Mouse (Mus musculus) forebrain, embryonic 11.5 days (tissue): ENCODE results near the gene Sucla2. TPM values are rescaled to one million over a fixed set of nuclear protein-coding genes. Genes with fewer than 3 reads are reported as not detected.
"Not testable (repeated sequence)": the region's sequence is repeated elsewhere in the genome, so short reads cannot be mapped to it uniquely, and the experiment has no call there.

Source experiments
- ATAC-seq: fragments of 200-750 bp; cut with Nextera tagmentation; replicated peaks from 2 replicates; pipeline ENCODE4 v1.8.0; 2017; ENCODE audit warnings: moderate TSS enrichment; ENCODE audit not compliant: low FRiP score
- DNase-seq: peaks from one replicate; pipeline ENCODE4 v3.0.0-alpha.2; 2017; ENCODE audit warnings: low spot score
- H3K27ac ChIP-seq: fragments of 300-500 bp; sonication (generic); 2 replicates; pipeline ENCODE4 v1.5.1; 2014; ENCODE audit warnings: low read depth, low read length
- H3K27me3 ChIP-seq: fragments of 300-500 bp; sonication (generic); 2 replicates; pipeline ENCODE4 v1.6.1; 2014; ENCODE audit warnings: mild to moderate bottlenecking, low read length, mixed read lengths; ENCODE audit not compliant: control insufficient read depth, insufficient read depth
- H3K36me3 ChIP-seq: fragments of 300-500 bp; sonication (generic); 2 replicates; pipeline ENCODE4 v1.6.1; 2014; ENCODE audit warnings: mild to moderate bottlenecking, low read length, moderate library complexity, mixed read lengths; ENCODE audit not compliant: control insufficient read depth, insufficient read depth
- H3K4me1 ChIP-seq: fragments of 300-500 bp; sonication (generic); replicated peaks from 2 replicates; pipeline ENCODE4 v1.6.1; 2014; ENCODE audit warnings: low read length, mixed read lengths; ENCODE audit not compliant: control insufficient read depth, insufficient read depth
- H3K4me2 ChIP-seq: fragments of 300-500 bp; sonication (generic); 2 replicates; pipeline ENCODE4 v1.6.1; 2014; ENCODE audit warnings: low read depth, mild to moderate bottlenecking, low read length, moderate library complexity, mixed read lengths; ENCODE audit not compliant: severe bottlenecking
- H3K4me3 ChIP-seq: fragments of 300-500 bp; sonication (generic); 2 replicates; pipeline ENCODE4 v1.5.1; 2014; ENCODE audit warnings: low read depth, low read length
- H3K9ac ChIP-seq: fragments of 300-500 bp; sonication (generic); 2 replicates; pipeline ENCODE4 v1.6.1; 2014; ENCODE audit warnings: low read length
- H3K9me3 ChIP-seq: fragments of 300-500 bp; sonication (generic); 2 replicates; pipeline ENCODE4 v1.6.1; 2016; ENCODE audit warnings: low read length, mixed read lengths; ENCODE audit not compliant: control insufficient read depth
- WGBS: fragments of 180-500 bp; shearing (Covaris S2); extraction: QIAGEN DNeasy Blood & Tissue Kit; methylation state at CpG from one replicate; pipeline ENCODE4 v1.1.7; 2014; 5-methylcytosine and 5-hydroxymethylcytosine counted together
- polyA plus RNA-seq: library from polyadenylated mRNA; unstranded; fragments of >200 nt; fragmentation: Nextera tagmentation; extraction: Ambion mirVana; gene quantifications from 2 replicates; pipeline ENCODE4 v1.2.1, GENCODE M21; 2014

Gene Sucla2
- polyA plus RNA-seq, 1 experiment from 2014 or later, result 115 TPM

GRCm38 (mm10) chr14:73614961-73615360 lies 89.8 kb downstream of the Sucla2 start:
- H3K27ac ChIP-seq, H3K9ac ChIP-seq, H3K36me3 ChIP-seq, H3K4me3 ChIP-seq, ATAC-seq, H3K27me3 ChIP-seq, DNase-seq, H3K4me2 ChIP-seq, H3K9me3 ChIP-seq, H3K4me1 ChIP-seq: not testable (repeated sequence)
- 79% methylated on average over 1 of the region's 1 CpGs for WGBS

- ATAC-seq, result no peak
- Histone ChIP-seq H3K4me1 (no peaks in the 10 kb centered on the region), H3K27ac (no peak overlapping the region), H3K9ac (no peak overlapping the region), H3K9me3 (no peaks in the 10 kb centered on the region), H3K27me3 (no peaks in the 10 kb centered on the region), H3K4me2 (no peak overlapping the region), H3K36me3 (no peaks in the 10 kb centered on the region), H3K4me3 (no peak overlapping the region)
- DNase-seq, result no peak
- WGBS, result 81% methylated on average over 3 of the region's 3 CpGs
Measured at GRCm38 (mm10) chr14:73620880-73621279, 95.8 kb downstream of the Sucla2 start.

- Histone ChIP-seq H3K27ac (no peak overlapping the region), H3K36me3 (no peaks in the 10 kb centered on the region), H3K27me3 (no peaks in the 10 kb centered on the region), H3K4me2 (no peak overlapping the region), H3K9ac (no peak overlapping the region), H3K4me3 (no peak overlapping the region), H3K9me3 (no peaks in the 10 kb centered on the region), H3K4me1 (no peaks in the 10 kb centered on the region)
- DNase-seq (no peak), ATAC-seq (no peak)
- WGBS, result 97% methylated on average over 1 of the region's 1 CpGs
Measured at GRCm38 (mm10) chr14:73622988-73623387, 97.9 kb downstream of the Sucla2 start.

- H3K27me3 ChIP-seq, result no peaks in the 10 kb centered on the region
- ATAC-seq (no peak), DNase-seq (no peak)
- H3K9ac ChIP-seq, result no peak overlapping the region
- no peak overlapping the region for H3K27ac ChIP-seq
- no peaks in the 10 kb centered on the region for H3K9me3 ChIP-seq
- H3K36me3 ChIP-seq, result no peaks in the 10 kb centered on the region
- no peak overlapping the region for H3K4me2 ChIP-seq
- H3K4me3 ChIP-seq, result no peak overlapping the region
- WGBS, result 77% methylated on average over 3 of the region's 3 CpGs
- no peaks in the 10 kb centered on the region for H3K4me1 ChIP-seq
Measured at GRCm38 (mm10) chr14:73625469-73625868, 100.3 kb downstream of the Sucla2 start.

GRCm38 (mm10) chr14:73631511-73631910 lies 106.4 kb downstream of the Sucla2 start:
- Histone ChIP-seq H3K4me3 (no peak overlapping the region), H3K36me3 (no peaks in the 10 kb centered on the region), H3K4me2 (no peak overlapping the region), H3K27ac (no peak overlapping the region), H3K9ac (no peak overlapping the region), H3K4me1 (no peaks in the 10 kb centered on the region), H3K27me3 (no peaks in the 10 kb centered on the region), H3K9me3 (no peaks in the 10 kb centered on the region)
- DNase-seq (no peak), ATAC-seq (no peak)
- WGBS, result 91% methylated on average over 4 of the region's 4 CpGs

- no peak for ATAC-seq
- H3K4me3 ChIP-seq, result no peak overlapping the region
- no peak overlapping the region for H3K9ac ChIP-seq
- no peak overlapping the region for H3K4me2 ChIP-seq
- no peak overlapping the region for H3K27ac ChIP-seq
- no peaks in the 10 kb centered on the region for H3K4me1 ChIP-seq
- no peaks in the 10 kb centered on the region for H3K9me3 ChIP-seq
- H3K36me3 ChIP-seq, result no peaks in the 10 kb centered on the region
- no peaks in the 10 kb centered on the region for H3K27me3 ChIP-seq
- WGBS, result 85% methylated on average over 9 of the region's 9 CpGs
- DNase-seq, result no peak
Measured at GRCm38 (mm10) chr14:73632648-73633263, 107.6 kb downstream of the Sucla2 start.

GRCm38 (mm10) chr14:73634356-73634755 lies 109.2 kb downstream of the Sucla2 start:
- WGBS, result 91% methylated on average over 3 of the region's 3 CpGs
- no peak for ATAC-seq
- H3K9ac ChIP-seq, result no peak overlapping the region
- H3K4me2 ChIP-seq, result no peak overlapping the region
- H3K9me3 ChIP-seq, result no peaks in the 10 kb centered on the region
- no peak overlapping the region for H3K4me3 ChIP-seq
- no peak for DNase-seq
- H3K36me3 ChIP-seq, result no peaks in the 10 kb centered on the region
- H3K27ac ChIP-seq, result no peak overlapping the region
- H3K4me1 ChIP-seq, result no peaks in the 10 kb centered on the region
- H3K27me3 ChIP-seq, result no peaks in the 10 kb centered on the region

- H3K4me1 ChIP-seq, result no peaks in the 10 kb centered on the region
- DNase-seq, result no peak
- no peaks in the 10 kb centered on the region for H3K27me3 ChIP-seq
- no peak overlapping the region for H3K4me3 ChIP-seq
- ATAC-seq, result no peak
- no peak overlapping the region for H3K27ac ChIP-seq
- H3K9ac ChIP-seq, result no peak overlapping the region
- no peaks in the 10 kb centered on the region for H3K9me3 ChIP-seq
- H3K4me2 ChIP-seq, result no peak overlapping the region
- no peaks in the 10 kb centered on the region for H3K36me3 ChIP-seq
Measured at GRCm38 (mm10) chr14:73637460-73637859, 112.3 kb downstream of the Sucla2 start.
